Mouse (Mus musculus): Measurements from ENCODE around the gene Olfr250. TPM values are rescaled to one million over a fixed set of nuclear protein-coding genes. Genes with fewer than 3 reads are reported as not detected.

Gene Olfr250
- not detected in 2 replicates for total RNA-seq (2012; rRNA removed)

GRCm38 (mm10) chr9:38366596-38366995, at the start of gene Olfr250:
Gene Olfr250 (plus strand): TSS chr9:38366896.
- H3K27ac ChIP-seq (ENCODE audit: insufficient read depth, low read depth, low read length, poor library complexity, severe bottlenecking), result no peak within 1 kb of the TSS
- no peak within 1 kb of the TSS for H3K4me3 ChIP-seq (ENCODE audit: insufficient read depth in 1 of 2, low read depth in 1 of 2, low read length in 2 of 2, poor library complexity in 1 of 2, severe bottlenecking in 1 of 2)
- no peak for TF ChIP-seq MAFK (IDR thresholded peaks at IDR 0.05; ENCODE audit: insufficient read depth, low read depth, low read length)
- TF ChIP-seq HCFC1 (IDR thresholded peaks at IDR 0.05; ENCODE audit: borderline replicate concordance, insufficient read depth, low read length), result no peak
- TF ChIP-seq ZC3H11A (IDR thresholded peaks at IDR 0.05; ENCODE audit: borderline replicate concordance, low read depth, low read length), result no peak
- DNase-seq (ENCODE audit: low read depth, low spot score), result no peak
- H3K4me1 ChIP-seq (ENCODE audit: control insufficient read depth in 2 of 2, insufficient read depth in 2 of 2, low read length in 2 of 2, poor library complexity in 1 of 2), result no peaks in the 10 kb centered on the region
- H3K9ac ChIP-seq (ENCODE audit: insufficient read depth, low read depth, low read length, poor library complexity, severe bottlenecking), result no peak within 1 kb of the TSS
- in situ Hi-C loops (cut with MboI; ENCODE audit: low sequenced_read_pairs in 2 of 2, unreplicated experiment in 2 of 2), result no loop called here
- H3K9me3 ChIP-seq (ENCODE audit: control insufficient read depth, insufficient read depth, low read depth, low read length), result no peaks in the 10 kb centered on the region
- H3K36me3 ChIP-seq (ENCODE audit: control insufficient read depth, insufficient read depth, low read length, poor library complexity, severe bottlenecking), result no peaks in the 10 kb centered on the region

- in situ Hi-C loops (cut with MboI; ENCODE audit: low sequenced_read_pairs in 2 of 2, unreplicated experiment in 2 of 2), result no loop called here
- TF ChIP-seq CHD2 (IDR thresholded peaks at IDR 0.05; ENCODE audit: low read depth, low read length) (no peak), HCFC1 (IDR thresholded peaks at IDR 0.05; ENCODE audit: borderline replicate concordance, insufficient read depth, low read length) (no peak), ZC3H11A (IDR thresholded peaks at IDR 0.05; ENCODE audit: borderline replicate concordance, low read depth, low read length) (no peak), ZNF384 (IDR thresholded peaks at IDR 0.05; ENCODE audit: low read depth, low read length) (no peak), MAFK (IDR thresholded peaks at IDR 0.05; ENCODE audit: insufficient read depth, low read depth, low read length) (no peak)
Measured at GRCm38 (mm10) chr9:38328760-38329159, 37.9 kb upstream of the Olfr250 start, which contains the start of gene Olfr25. Gene Olfr25 (plus strand): TSS chr9:38329060.

DNA sequence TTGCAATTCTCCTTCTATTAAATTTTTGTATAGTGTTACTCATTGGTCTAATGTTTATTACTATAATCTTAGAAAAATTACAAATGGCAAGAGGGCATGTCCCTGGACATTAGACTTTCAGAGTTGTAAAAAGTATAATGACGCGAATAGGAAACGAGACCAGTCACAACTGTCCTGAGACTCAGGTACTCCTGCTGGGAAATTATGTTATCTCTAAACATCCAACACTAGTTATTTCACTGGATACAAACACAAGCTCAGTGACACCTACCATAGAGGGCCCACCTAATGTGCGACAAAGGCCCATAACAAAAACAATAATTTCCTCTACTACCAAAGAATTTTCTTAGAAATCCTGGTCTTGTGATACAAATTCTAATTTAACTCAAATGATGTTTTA, 18.6 kb upstream of the Olfr250 start, which contains the start of gene Olfr898:
TSS of gene Olfr898 (plus strand) at position 301 of the 400 bp plus-strand sequence.
- DNase-seq (ENCODE audit: low read depth, low spot score), result no peak
- Histone ChIP-seq H3K4me3 (ENCODE audit: insufficient read depth in 1 of 2, low read depth in 1 of 2, low read length in 2 of 2, poor library complexity in 1 of 2, severe bottlenecking in 1 of 2) (no peak within 1 kb of the TSS), H3K36me3 (ENCODE audit: control insufficient read depth, insufficient read depth, low read length, poor library complexity, severe bottlenecking) (no peaks in the 10 kb centered on the region), H3K9me3 (ENCODE audit: control insufficient read depth, insufficient read depth, low read depth, low read length) (no peaks in the 10 kb centered on the region), H3K9ac (ENCODE audit: insufficient read depth, low read depth, low read length, poor library complexity, severe bottlenecking) (no peak within 1 kb of the TSS), H3K27ac (ENCODE audit: insufficient read depth, low read depth, low read length, poor library complexity, severe bottlenecking) (no peak within 1 kb of the TSS), H3K4me1 (ENCODE audit: control insufficient read depth in 2 of 2, insufficient read depth in 2 of 2, low read length in 2 of 2, poor library complexity in 1 of 2) (no peaks in the 10 kb centered on the region)
- TF ChIP-seq MAFK (IDR thresholded peaks at IDR 0.05; ENCODE audit: insufficient read depth, low read depth, low read length), result no peak
- no peak for TF ChIP-seq ZNF384 (IDR thresholded peaks at IDR 0.05; ENCODE audit: low read depth, low read length)
- TF ChIP-seq HCFC1 (IDR thresholded peaks at IDR 0.05; ENCODE audit: borderline replicate concordance, insufficient read depth, low read length), result no peak
- no peak for TF ChIP-seq CHD2 (IDR thresholded peaks at IDR 0.05; ENCODE audit: low read depth, low read length)
- no peak for TF ChIP-seq ZC3H11A (IDR thresholded peaks at IDR 0.05; ENCODE audit: borderline replicate concordance, low read depth, low read length)
- in situ Hi-C loops (cut with MboI; ENCODE audit: low sequenced_read_pairs in 2 of 2, unreplicated experiment in 2 of 2), result no loop called here

More at GRCm38 (mm10) chr9:38328760-38329159, 37.9 kb upstream of the Olfr250 start, which contains the start of gene Olfr25:
- Histone ChIP-seq H3K27ac (ENCODE audit: insufficient read depth, low read depth, low read length, poor library complexity, severe bottlenecking) (no peak within 1 kb of the TSS), H3K4me1 (ENCODE audit: control insufficient read depth in 2 of 2, insufficient read depth in 2 of 2, low read length in 2 of 2, poor library complexity in 1 of 2) (no peaks in the 10 kb centered on the region), H3K9me3 (ENCODE audit: control insufficient read depth, insufficient read depth, low read depth, low read length) (no peaks in the 10 kb centered on the region), H3K36me3 (ENCODE audit: control insufficient read depth, insufficient read depth, low read length, poor library complexity, severe bottlenecking) (no peaks in the 10 kb centered on the region), H3K4me3 (ENCODE audit: insufficient read depth in 1 of 2, low read depth in 1 of 2, low read length in 2 of 2, poor library complexity in 1 of 2, severe bottlenecking in 1 of 2) (no peak within 1 kb of the TSS), H3K9ac (ENCODE audit: insufficient read depth, low read depth, low read length, poor library complexity, severe bottlenecking) (no peak within 1 kb of the TSS)
- no peak for DNase-seq (ENCODE audit: low read depth, low spot score)

GRCm38 (mm10) chr9:38376786-38377185, 10.1 kb downstream of the Olfr250 start, which contains the start of gene Olfr251:
Gene Olfr251 (plus strand): TSS chr9:38377086.
- Histone ChIP-seq H3K4me3 (ENCODE audit: insufficient read depth in 1 of 2, low read depth in 1 of 2, low read length in 2 of 2, poor library complexity in 1 of 2, severe bottlenecking in 1 of 2) (no peak within 1 kb of the TSS), H3K9ac (ENCODE audit: insufficient read depth, low read depth, low read length, poor library complexity, severe bottlenecking) (no peak within 1 kb of the TSS), H3K4me1 (ENCODE audit: control insufficient read depth in 2 of 2, insufficient read depth in 2 of 2, low read length in 2 of 2, poor library complexity in 1 of 2) (no peaks in the 10 kb centered on the region), H3K9me3 (ENCODE audit: control insufficient read depth, insufficient read depth, low read depth, low read length) (no peaks in the 10 kb centered on the region), H3K36me3 (ENCODE audit: control insufficient read depth, insufficient read depth, low read length, poor library complexity, severe bottlenecking) (no peaks in the 10 kb centered on the region), H3K27ac (ENCODE audit: insufficient read depth, low read depth, low read length, poor library complexity, severe bottlenecking) (no peak within 1 kb of the TSS)
- no peak for DNase-seq (ENCODE audit: low read depth, low spot score)
- TF ChIP-seq HCFC1 (IDR thresholded peaks at IDR 0.05; ENCODE audit: borderline replicate concordance, insufficient read depth, low read length) (no peak), ZC3H11A (IDR thresholded peaks at IDR 0.05; ENCODE audit: borderline replicate concordance, low read depth, low read length) (no peak), MAFK (IDR thresholded peaks at IDR 0.05; ENCODE audit: insufficient read depth, low read depth, low read length) (no peak), CHD2 (IDR thresholded peaks at IDR 0.05; ENCODE audit: low read depth, low read length) (no peak), ZNF384 (IDR thresholded peaks at IDR 0.05; ENCODE audit: low read depth, low read length) (no peak)
- in situ Hi-C loops (cut with MboI; ENCODE audit: low sequenced_read_pairs in 2 of 2, unreplicated experiment in 2 of 2), result no loop called here
